Mouse (Mus musculus) erythroid progenitor cell, adult 5-6 weeks (primary cell): ENCODE results near the gene Scgn. TPM values are rescaled to one million over a fixed set of nuclear protein-coding genes. Genes with fewer than 3 reads are reported as not detected.

ENCODE experiments used
- ATAC-seq: replicated peaks from 2 replicates; pipeline ENCODE4 v1.8.0; 2016; ENCODE audit warnings: moderate number of reproducible peaks, mild to moderate bottlenecking, moderate TSS enrichment, inconsistent platforms; ENCODE audit not compliant: poor library complexity, low FRiP score, severe bottlenecking
- total RNA-seq, 2 experiments: library from RNA; stranded (forward) in 1 of 2; stranded (reverse) in 1 of 2; fragments of 150-400 nt in 1 of 2; fragments of 186-747, 209-891 nt in 1 of 2; gene quantifications; 2 replicates each; pipeline versions ENCODE4 v1.2.3 to v1.2.4; 2015 to 2017; ENCODE audit warnings: low replicate concordance in 2 of 2

Gene Scgn
- total RNA-seq, 2 experiments from 2014 or later, result not detected

- ATAC-seq, result no peak
These were observed 48.2 kb downstream of the Scgn start for GRCm38 (mm10) chr13:23942861-23943260.

GRCm38 (mm10) chr13:23940291-23940690 is 50.7 kb downstream of the Scgn start:
- ATAC-seq, result no peak

- ATAC-seq, result no peak
These were observed 52.3 kb downstream of the Scgn start for GRCm38 (mm10) chr13:23938699-23939098.

GRCm38 (mm10) chr13:23934211-23934520 is 56.8 kb downstream of the Scgn start, which contains the start of gene Hist1h2aa:
Hist1h2aa (plus strand) TSS chr13:23934462.
- no peak for ATAC-seq

GRCm38 (mm10) chr13:23933421-23934210 is 57.4 kb downstream of the Scgn start, which contains the start of gene Hist1h2ba:
Hist1h2ba (minus strand) TSS chr13:23934156.
- ATAC-seq, result no peak

GRCm38 (mm10) chr13:23930904-23931303 is 60.1 kb downstream of the Scgn start:
- ATAC-seq, result no peak

GRCm38 (mm10) chr13:23930461-23930860 is 60.6 kb downstream of the Scgn start:
- ATAC-seq, result no peak

- no peak for ATAC-seq
These were observed 62.4 kb downstream of the Scgn start for GRCm38 (mm10) chr13:23928637-23929036.

GRCm38 (mm10) chr13:23925792-23926191 is 65.2 kb downstream of the Scgn start:
- no peak for ATAC-seq

- ATAC-seq, result no peak
These were observed 73.3 kb downstream of the Scgn start for GRCm38 (mm10) chr13:23917674-23918073.

- no peak for ATAC-seq
These were observed 74.9 kb downstream of the Scgn start for GRCm38 (mm10) chr13:23916132-23916531.

GRCm38 (mm10) chr13:23914376-23915167 is 76.4 kb downstream of the Scgn start, which contains the start of gene Slc17a4:
Slc17a4 (minus strand) TSS chr13:23915009.
- ATAC-seq, result peak; percentile 61; the same call in 1 of the 2 replicates

- ATAC-seq, result no peak; the same call in 1 of the 2 replicates
These were observed 77.2 kb downstream of the Scgn start for GRCm38 (mm10) chr13:23913791-23914306.

GRCm38 (mm10) chr13:23911335-23911734 is 79.7 kb downstream of the Scgn start:
- ATAC-seq, result no peak

- ATAC-seq, result no peak; the same call in 1 of the 2 replicates
These were observed 80.9 kb downstream of the Scgn start for GRCm38 (mm10) chr13:23910121-23910520.

GRCm38 (mm10) chr13:23906906-23907305 is 84.1 kb downstream of the Scgn start:
- ATAC-seq, result no peak

Other genes starting within 250 kb of the Scgn start
- 412 and 474 TPM in 2 replicates for gene Hist1h3c, start 245.6 kb downstream of the Scgn start, total RNA-seq (2015; ENCODE audit: low replicate concordance)
- gene Hist1h3c, start 245.6 kb downstream of the Scgn start, total RNA-seq (2017; ENCODE audit: low replicate concordance), result 1,335 and 2,217 TPM in 2 replicates
- 856 and 1,017 TPM in 2 replicates for gene Hist1h2bb, start 244.5 kb downstream of the Scgn start, total RNA-seq (2015; ENCODE audit: low replicate concordance)
- gene Hist1h2bb, start 244.5 kb downstream of the Scgn start, total RNA-seq (2017; ENCODE audit: low replicate concordance), result 7,682 and 13,399 TPM in 2 replicates
- 222 and 372 TPM in 2 replicates for gene Hist1h2ab, start 240.1 kb downstream of the Scgn start, total RNA-seq (2015; ENCODE audit: low replicate concordance)
- 5,516 and 10,292 TPM in 2 replicates for gene Hist1h2ab, start 240.1 kb downstream of the Scgn start, total RNA-seq (2017; ENCODE audit: low replicate concordance)
- gene Hist1h3b, start 238.9 kb downstream of the Scgn start, total RNA-seq (2015; ENCODE audit: low replicate concordance), result 1,233 and 1,450 TPM in 2 replicates
- gene Hist1h3b, start 238.9 kb downstream of the Scgn start, total RNA-seq (2017; ENCODE audit: low replicate concordance), result 1,686 and 1,833 TPM in 2 replicates
- gene Hist1h4b, start 234.2 kb downstream of the Scgn start, total RNA-seq (2015; ENCODE audit: low replicate concordance), result 331 and 380 TPM in 2 replicates
- 1,134 and 2,811 TPM in 2 replicates for gene Hist1h4b, start 234.2 kb downstream of the Scgn start, total RNA-seq (2017; ENCODE audit: low replicate concordance)
- 142 and 188 TPM in 2 replicates for gene Hist1h4a, start 230.0 kb downstream of the Scgn start, total RNA-seq (2015; ENCODE audit: low replicate concordance)
- 706 and 1,369 TPM in 2 replicates for gene Hist1h4a, start 230.0 kb downstream of the Scgn start, total RNA-seq (2017; ENCODE audit: low replicate concordance)
- gene Hist1h3a, start 228.8 kb downstream of the Scgn start, total RNA-seq (2015; ENCODE audit: low replicate concordance), result 238 and 271 TPM in 2 replicates
- gene Hist1h3a, start 228.8 kb downstream of the Scgn start, total RNA-seq (2017; ENCODE audit: low replicate concordance), result 723 and 806 TPM in 2 replicates
- gene Hist1h1a, start 227.5 kb downstream of the Scgn start, total RNA-seq (2015; ENCODE audit: low replicate concordance), result 666 and 715 TPM in 2 replicates
- gene Hist1h1a, start 227.5 kb downstream of the Scgn start, total RNA-seq (2017; ENCODE audit: low replicate concordance), result 4,010 and 6,111 TPM in 2 replicates
- not detected in 2 replicates for gene Trim38, start 221.3 kb downstream of the Scgn start, total RNA-seq (2015; ENCODE audit: low replicate concordance)
- gene Trim38, start 221.3 kb downstream of the Scgn start, total RNA-seq (2017; ENCODE audit: low replicate concordance), result 0.39 TPM in 1 of 2 replicates, not detected in the other
- gene Slc17a2, start 184.2 kb downstream of the Scgn start, total RNA-seq (2015; ENCODE audit: low replicate concordance), result not detected in 2 replicates
- gene Slc17a2, start 184.2 kb downstream of the Scgn start, total RNA-seq (2017; ENCODE audit: low replicate concordance), result not detected in 2 replicates
- gene Slc17a3, start 151.8 kb downstream of the Scgn start, total RNA-seq (2015; ENCODE audit: low replicate concordance), result not detected in 2 replicates
- gene Slc17a3, start 151.8 kb downstream of the Scgn start, total RNA-seq (2017; ENCODE audit: low replicate concordance), result not detected in 2 replicates
- gene Slc17a1, start 123.5 kb downstream of the Scgn start, total RNA-seq (2015; ENCODE audit: low replicate concordance), result not detected in 2 replicates
- gene Slc17a1, start 123.5 kb downstream of the Scgn start, total RNA-seq (2017; ENCODE audit: low replicate concordance), result not detected in 2 replicates
- gene Slc17a4, start 76.2 kb downstream of the Scgn start, total RNA-seq (2015; ENCODE audit: low replicate concordance), result 0.42 TPM in 1 of 2 replicates, not detected in the other
- 2.4 TPM in 1 of 2 replicates, not detected in the other for gene Slc17a4, start 76.2 kb downstream of the Scgn start, total RNA-seq (2017; ENCODE audit: low replicate concordance)
- gene Hist1h2ba, start 57.1 kb downstream of the Scgn start, total RNA-seq (2015; ENCODE audit: low replicate concordance), result not detected in 2 replicates
- gene Hist1h2ba, start 57.1 kb downstream of the Scgn start, total RNA-seq (2017; ENCODE audit: low replicate concordance), result not detected in 2 replicates
- not detected in 2 replicates for gene Hist1h2aa, start 56.8 kb downstream of the Scgn start, total RNA-seq (2015; ENCODE audit: low replicate concordance)
- gene Hist1h2aa, start 56.8 kb downstream of the Scgn start, total RNA-seq (2017; ENCODE audit: low replicate concordance), result not detected in 2 replicates